Mouse (Mus musculus): ENCODE measurements around the gene Bcl11a. TPM values are rescaled to one million over a fixed set of nuclear protein-coding genes. Genes with fewer than 3 reads are reported as not detected.

The Bcl11a gene
- polyA plus RNA-seq, 1 experiment from 2014 or later = 159 TPM

- no peaks in the 10 kb centered on the region for H3K9me3 ChIP-seq (replicated peaks)
- H3K27ac ChIP-seq = no peak overlapping the region
- peaks cover 20% of the 10 kb centered on the region for H3K36me3 ChIP-seq (ENCODE audit: poor library complexity, severe bottlenecking)
- H3K9ac ChIP-seq = no peak overlapping the region
- no peak overlapping the region for H3K4me2 ChIP-seq
- ATAC-seq = no peak
- H3K4me1 ChIP-seq = peaks cover 74% of the 10 kb centered on the region
- H3K4me3 ChIP-seq = no peak overlapping the region
- WGBS = 72% methylated on average over 9 of the region's 9 CpGs
- no peaks in the 10 kb centered on the region for H3K27me3 ChIP-seq
Measured at GRCm38 (mm10) chr11:24149462-24150220, 71.8 kb downstream of the Bcl11a start.

GRCm38 (mm10) chr11:24152076-24152784 is 74.4 kb downstream of the Bcl11a start:
- Histone ChIP-seq H3K9ac (no peak overlapping the region), H3K27ac (peak overlapping the region; percentile 28), H3K9me3 (replicated peaks) (no peaks in the 10 kb centered on the region), H3K4me1 (peaks cover 87% of the 10 kb centered on the region), H3K36me3 (ENCODE audit: poor library complexity, severe bottlenecking) (peaks cover 20% of the 10 kb centered on the region; the same call in 1 of the 2 replicates), H3K4me2 (no peak overlapping the region), H3K27me3 (no peaks in the 10 kb centered on the region), H3K4me3 (no peak overlapping the region)
- whole genome bisulfite sequencing = 92% methylated on average over 7 of the region's 7 CpGs
- ATAC-seq = no peak

- no peak overlapping the region for H3K4me2 ChIP-seq
- peaks cover 86% of the 10 kb centered on the region for H3K4me1 ChIP-seq
- 71% methylated on average over 10 of the region's 10 CpGs for WGBS
- no peak overlapping the region for H3K4me3 ChIP-seq
- H3K9me3 ChIP-seq (replicated peaks) = no peaks in the 10 kb centered on the region
- H3K27ac ChIP-seq = no peak overlapping the region
- H3K36me3 ChIP-seq (ENCODE audit: poor library complexity, severe bottlenecking) = peaks cover 20% of the 10 kb centered on the region; the same call in 1 of the 2 replicates
- ATAC-seq = peak; percentile 54; the same call in 1 of the 2 replicates
- H3K27me3 ChIP-seq = no peaks in the 10 kb centered on the region
- no peak overlapping the region for H3K9ac ChIP-seq
Measured at GRCm38 (mm10) chr11:24153049-24153448, 75.2 kb downstream of the Bcl11a start.

GRCm38 (mm10) chr11:24158026-24158425 is 80.2 kb downstream of the Bcl11a start:
- no peak for ATAC-seq
- Histone ChIP-seq H3K4me3 (no peak overlapping the region), H3K4me2 (no peak overlapping the region), H3K36me3 (ENCODE audit: poor library complexity, severe bottlenecking) (peaks cover 30% of the 10 kb centered on the region), H3K27ac (no peak overlapping the region), H3K4me1 (peaks cover 90% of the 10 kb centered on the region), H3K27me3 (no peaks in the 10 kb centered on the region), H3K9ac (no peak overlapping the region), H3K9me3 (replicated peaks) (no peaks in the 10 kb centered on the region)
- WGBS = 57% methylated on average over 9 of the region's 9 CpGs

GRCm38 (mm10) chr11:24159656-24160055 is 81.8 kb downstream of the Bcl11a start:
- Histone ChIP-seq H3K36me3 (ENCODE audit: poor library complexity, severe bottlenecking) (peaks cover 36% of the 10 kb centered on the region), H3K27ac (no peak overlapping the region), H3K4me3 (no peak overlapping the region), H3K4me2 (no peak overlapping the region), H3K27me3 (no peaks in the 10 kb centered on the region), H3K9ac (no peak overlapping the region), H3K9me3 (replicated peaks) (no peaks in the 10 kb centered on the region), H3K4me1 (peaks cover 81% of the 10 kb centered on the region)
- no peak for ATAC-seq
- 71% methylated on average over 2 of the region's 2 CpGs for WGBS

GRCm38 (mm10) chr11:24161458-24161857 is 83.6 kb downstream of the Bcl11a start:
- Histone ChIP-seq H3K4me1 (peaks cover 76% of the 10 kb centered on the region), H3K27ac (no peak overlapping the region), H3K27me3 (no peaks in the 10 kb centered on the region), H3K36me3 (ENCODE audit: poor library complexity, severe bottlenecking) (peaks cover 38% of the 10 kb centered on the region), H3K9me3 (replicated peaks) (no peaks in the 10 kb centered on the region), H3K4me2 (no peak overlapping the region), H3K9ac (no peak overlapping the region), H3K4me3 (no peak overlapping the region)
- WGBS = 30% methylated on average over 2 of the region's 2 CpGs
- ATAC-seq = 0 out of 2 replicates have a peak, but pooled peaks have one; percentile 0

- peaks cover 38% of the 10 kb centered on the region for H3K36me3 ChIP-seq (ENCODE audit: poor library complexity, severe bottlenecking)
- 9% methylated on average over 7 of the region's 7 CpGs for WGBS
- no peaks in the 10 kb centered on the region for H3K27me3 ChIP-seq
- no peaks in the 10 kb centered on the region for H3K9me3 ChIP-seq (replicated peaks)
- H3K4me2 ChIP-seq = no peak overlapping the region
- ATAC-seq = peak; percentile 88
- H3K9ac ChIP-seq = no peak overlapping the region
- no peak overlapping the region for H3K4me3 ChIP-seq
- H3K27ac ChIP-seq = 0 out of 2 replicates have a peak overlapping the region, but pooled peaks have one; percentile 2
- peaks cover 72% of the 10 kb centered on the region for H3K4me1 ChIP-seq
Measured at GRCm38 (mm10) chr11:24162056-24162455, 84.2 kb downstream of the Bcl11a start.

GRCm38 (mm10) chr11:24163072-24163471 is 85.2 kb downstream of the Bcl11a start:
- peaks cover 38% of the 10 kb centered on the region for H3K36me3 ChIP-seq (ENCODE audit: poor library complexity, severe bottlenecking)
- H3K4me3 ChIP-seq = no peak overlapping the region
- no peak overlapping the region for H3K4me2 ChIP-seq
- ATAC-seq = no peak
- WGBS = 96% methylated on average over 8 of the region's 8 CpGs
- no peaks in the 10 kb centered on the region for H3K27me3 ChIP-seq
- H3K9me3 ChIP-seq (replicated peaks) = no peaks in the 10 kb centered on the region
- H3K4me1 ChIP-seq = peaks cover 65% of the 10 kb centered on the region
- no peak overlapping the region for H3K9ac ChIP-seq
- H3K27ac ChIP-seq = no peak overlapping the region

- Histone ChIP-seq H3K27ac (no peak overlapping the region), H3K36me3 (ENCODE audit: poor library complexity, severe bottlenecking) (peaks cover 36% of the 10 kb centered on the region), H3K9ac (no peak overlapping the region), H3K27me3 (no peaks in the 10 kb centered on the region), H3K4me1 (peaks cover 64% of the 10 kb centered on the region), H3K4me3 (no peak overlapping the region), H3K9me3 (replicated peaks) (no peaks in the 10 kb centered on the region), H3K4me2 (no peak overlapping the region)
- no peak for ATAC-seq
- 96% methylated on average over 22 of the region's 26 CpGs for WGBS
Measured at GRCm38 (mm10) chr11:24164065-24164464, 86.2 kb downstream of the Bcl11a start.

- Histone ChIP-seq H3K27ac (no peak overlapping the region), H3K4me3 (no peak overlapping the region), H3K4me2 (no peak overlapping the region), H3K4me1 (peaks cover 16% of the 10 kb centered on the region), H3K9me3 (replicated peaks) (no peaks in the 10 kb centered on the region), H3K27me3 (no peaks in the 10 kb centered on the region), H3K36me3 (ENCODE audit: poor library complexity, severe bottlenecking) (peaks cover 12% of the 10 kb centered on the region), H3K9ac (no peak overlapping the region)
- 73% methylated on average over 5 of the region's 5 CpGs for WGBS
- no peak; the same call in 1 of the 2 replicates for ATAC-seq
Measured at GRCm38 (mm10) chr11:24171675-24172285, 93.9 kb downstream of the Bcl11a start.

GRCm38 (mm10) chr11:24172585-24172984 is 94.7 kb downstream of the Bcl11a start:
- Histone ChIP-seq H3K9me3 (replicated peaks) (no peaks in the 10 kb centered on the region), H3K4me3 (no peak overlapping the region), H3K36me3 (ENCODE audit: poor library complexity, severe bottlenecking) (peaks cover 12% of the 10 kb centered on the region), H3K4me1 (peaks cover 15% of the 10 kb centered on the region), H3K27ac (no peak overlapping the region), H3K9ac (no peak overlapping the region), H3K4me2 (no peak overlapping the region), H3K27me3 (no peaks in the 10 kb centered on the region)
- WGBS = 93% methylated on average over 17 of the region's 17 CpGs
- no peak for ATAC-seq

GRCm38 (mm10) chr11:24174161-24174792 is 96.4 kb downstream of the Bcl11a start:
- 79% methylated on average over 2 of the region's 2 CpGs for WGBS
- ATAC-seq = no peak
- H3K4me3 ChIP-seq = no peak overlapping the region

More at GRCm38 (mm10) chr11:24174161-24174792, 96.4 kb downstream of the Bcl11a start:
- Histone ChIP-seq H3K4me2 (no peak overlapping the region), H3K27me3 (no peaks in the 10 kb centered on the region), H3K9ac (no peak overlapping the region), H3K27ac (no peak overlapping the region), H3K4me1 (peaks cover 5% of the 10 kb centered on the region), H3K36me3 (ENCODE audit: poor library complexity, severe bottlenecking) (peaks cover 12% of the 10 kb centered on the region), H3K9me3 (replicated peaks) (no peaks in the 10 kb centered on the region)

All from forebrain, embryonic 13.5 days (tissue).